Mouse (Mus musculus) stomach, embryonic 14.5 days (tissue): ENCODE data around the gene Fam131b. TPM values are rescaled to one million over a fixed set of nuclear protein-coding genes. Genes with fewer than 3 reads are reported as not detected.

Experiments used
- ATAC-seq: fragments of 200-750 bp; cut with Nextera tagmentation; 2 replicates; pipeline ENCODE4 v1.8.0; 2017; ENCODE audit warnings: low read depth, moderate TSS enrichment; ENCODE audit not compliant: insufficient number of reproducible peaks, insufficient read depth, low FRiP score
- H3K27ac ChIP-seq: fragments of 300-500 bp; sonication (generic); 2 replicates; pipeline ENCODE4 v1.5.1; 2014; ENCODE audit warnings: mild to moderate bottlenecking, low read length, moderate library complexity, mixed read lengths
- H3K27me3 ChIP-seq: fragments of 300-500 bp; sonication (generic); 2 replicates; pipeline ENCODE4 v1.6.1; 2014; ENCODE audit warnings: low read length, control low read depth, mixed read lengths; ENCODE audit not compliant: control insufficient read depth, insufficient read depth
- H3K36me3 ChIP-seq: fragments of 300-500 bp; sonication (generic); 2 replicates; pipeline ENCODE4 v1.6.1; 2014; ENCODE audit warnings: mild to moderate bottlenecking, control low read depth, low read length, moderate library complexity, mixed read lengths; ENCODE audit not compliant: control insufficient read depth, insufficient read depth
- H3K4me1 ChIP-seq: fragments of 300-500 bp; sonication (generic); 2 replicates; pipeline ENCODE4 v1.6.1; 2014; ENCODE audit warnings: low read length, control low read depth, mixed read lengths; ENCODE audit not compliant: control insufficient read depth, insufficient read depth
- H3K4me2 ChIP-seq: fragments of 300-500 bp; sonication (generic); replicated peaks from 2 replicates; pipeline ENCODE4 v1.6.1; 2014; ENCODE audit warnings: low read depth, low read length, control low read depth
- H3K4me3 ChIP-seq: fragments of 300-500 bp; sonication (generic); 2 replicates; pipeline ENCODE4 v1.5.1; 2014; ENCODE audit warnings: low read depth, low read length, control low read depth
- H3K9ac ChIP-seq: fragments of 300-500 bp; sonication (generic); replicated peaks from 2 replicates; pipeline ENCODE4 v1.6.1; 2014; ENCODE audit warnings: low read depth, mild to moderate bottlenecking, control low read depth, low read length, moderate library complexity, mixed read lengths
- H3K9me3 ChIP-seq: fragments of 300-500 bp; sonication (generic); 2 replicates; pipeline ENCODE4 v1.6.1; 2016; ENCODE audit warnings: low read depth, low read length, control low read depth; ENCODE audit not compliant: control insufficient read depth
- WGBS: fragments of 180-500 bp; shearing (Covaris S2); extraction: QIAGEN DNeasy Blood & Tissue Kit; methylation state at CpG from one replicate; pipeline ENCODE4 v1.1.7; 2014; 5-methylcytosine and 5-hydroxymethylcytosine counted together
- polyA plus RNA-seq: library from polyadenylated mRNA; unstranded; fragments of >200 nt; fragmentation: Nextera tagmentation; extraction: Ambion mirVana; gene quantifications from 2 replicates; pipeline ENCODE4 v1.2.1, GENCODE M21; 2014

Gene Fam131b
- polyA plus RNA-seq, 1 experiment from 2014 or later: 0.48 TPM

DNA sequence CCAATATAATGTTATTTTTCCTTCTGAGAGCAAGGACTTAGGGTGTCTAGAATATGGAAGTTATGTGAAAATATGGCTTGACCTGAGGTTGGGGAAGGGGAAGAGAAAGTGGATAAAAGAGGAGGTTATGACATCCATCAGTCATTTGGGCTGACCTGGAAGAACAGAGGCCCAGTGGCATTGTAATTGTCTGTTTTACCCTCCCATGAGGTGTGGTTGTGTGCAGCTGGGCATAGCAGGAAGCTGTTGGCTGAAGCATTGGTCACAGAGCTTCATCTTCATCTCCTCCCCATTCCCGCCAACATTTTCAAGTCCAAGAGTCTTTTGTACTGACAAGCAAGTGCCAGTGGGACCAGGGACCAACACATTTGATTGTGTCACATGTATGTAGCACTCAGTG lies 19.8 kb upstream of the Fam131b start:
- Histone ChIP-seq H3K4me1 (no peaks in the 10 kb centered on the region), H3K4me3 (no peak overlapping the region), H3K27me3 (no peaks in the 10 kb centered on the region), H3K27ac (no peak overlapping the region), H3K9ac (no peak overlapping the region), H3K36me3 (no peaks in the 10 kb centered on the region), H3K9me3 (no peaks in the 10 kb centered on the region), H3K4me2 (no peak overlapping the region)
- WGBS: 88% methylated on average over 1 of the region's 1 CpGs
- no peak for ATAC-seq

GRCm38 (mm10) chr6:42343361-42344120 lies 19.1 kb upstream of the Fam131b start:
- H3K9me3 ChIP-seq: no peaks in the 10 kb centered on the region
- no peaks in the 10 kb centered on the region for H3K27me3 ChIP-seq
- H3K4me2 ChIP-seq: no peak overlapping the region
- 80% methylated on average over 9 of the region's 9 CpGs for WGBS
- no peaks in the 10 kb centered on the region for H3K4me1 ChIP-seq
- no peak for ATAC-seq
- no peak overlapping the region for H3K27ac ChIP-seq
- no peaks in the 10 kb centered on the region for H3K36me3 ChIP-seq
- no peak overlapping the region for H3K4me3 ChIP-seq
- H3K9ac ChIP-seq: no peak overlapping the region

DNA sequence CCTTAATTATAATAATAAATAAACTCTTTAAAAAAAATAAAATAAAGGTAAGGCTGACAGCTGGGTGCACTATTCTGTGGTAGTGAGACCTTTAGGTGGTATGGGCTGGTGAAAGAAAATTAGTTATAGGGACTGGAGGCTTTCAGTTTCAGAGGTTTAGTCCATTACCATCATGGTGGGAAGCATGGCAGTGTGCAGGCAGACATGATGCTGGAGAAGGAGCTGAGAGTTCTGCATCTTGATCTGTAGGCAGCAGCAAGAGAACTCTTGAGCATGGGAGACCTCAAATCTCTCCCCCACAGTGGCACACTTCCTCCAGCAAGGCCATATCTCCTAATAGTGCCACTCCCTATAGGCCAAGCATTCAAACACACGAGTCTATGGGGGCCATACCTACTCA lies 17.7 kb upstream of the Fam131b start:
- 65% methylated on average over 1 of the region's 1 CpGs for WGBS
- no peak for ATAC-seq

GRCm38 (mm10) chr6:42339981-42340380 lies 15.5 kb upstream of the Fam131b start:
- WGBS: 73% methylated on average over 5 of the region's 5 CpGs
- Histone ChIP-seq H3K9ac (no peak overlapping the region), H3K27ac (no peak overlapping the region), H3K4me2 (no peak overlapping the region), H3K9me3 (no peaks in the 10 kb centered on the region), H3K4me1 (no peaks in the 10 kb centered on the region), H3K27me3 (no peaks in the 10 kb centered on the region), H3K36me3 (no peaks in the 10 kb centered on the region), H3K4me3 (no peak overlapping the region)
- no peak for ATAC-seq

More for the DNA sequence above, 17.7 kb upstream of the Fam131b start:
- no peak overlapping the region for H3K4me3 ChIP-seq
- no peaks in the 10 kb centered on the region for H3K36me3 ChIP-seq
- H3K27ac ChIP-seq: no peak overlapping the region
- H3K9ac ChIP-seq: no peak overlapping the region
- H3K4me1 ChIP-seq: no peaks in the 10 kb centered on the region
- no peaks in the 10 kb centered on the region for H3K27me3 ChIP-seq
- no peak overlapping the region for H3K4me2 ChIP-seq
- no peaks in the 10 kb centered on the region for H3K9me3 ChIP-seq

DNA sequence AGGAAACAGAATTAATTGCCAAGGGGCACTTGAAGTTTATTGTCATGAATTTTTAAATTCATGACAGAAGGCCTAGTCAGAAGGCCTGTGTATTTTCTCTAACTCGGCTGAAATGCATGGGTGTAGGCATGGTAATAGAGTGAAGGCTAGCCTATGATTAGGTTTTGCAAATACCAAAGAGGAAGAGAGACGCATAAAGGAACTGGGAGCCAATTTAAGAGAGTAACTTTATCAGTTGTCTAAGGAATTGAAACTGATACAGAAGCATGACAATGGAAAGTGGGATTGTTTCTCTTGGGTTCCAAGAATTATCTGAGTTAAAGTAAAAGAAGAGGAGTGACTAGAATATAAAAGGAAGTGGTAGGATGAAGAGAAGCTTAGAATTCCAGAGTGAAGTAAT lies 14.7 kb upstream of the Fam131b start:
- Histone ChIP-seq H3K4me3 (no peak overlapping the region), H3K36me3 (no peaks in the 10 kb centered on the region), H3K9me3 (no peaks in the 10 kb centered on the region), H3K27ac (no peak overlapping the region), H3K4me2 (no peak overlapping the region), H3K27me3 (no peaks in the 10 kb centered on the region), H3K9ac (no peak overlapping the region), H3K4me1 (no peaks in the 10 kb centered on the region)
- WGBS: 80% methylated on average over 2 of the region's 2 CpGs
- no peak for ATAC-seq

GRCm38 (mm10) chr6:42330946-42331345 lies 6.5 kb upstream of the Fam131b start:
- Histone ChIP-seq H3K27me3 (no peaks in the 10 kb centered on the region), H3K36me3 (no peaks in the 10 kb centered on the region), H3K4me3 (no peak overlapping the region), H3K27ac (no peak overlapping the region), H3K4me2 (no peak overlapping the region), H3K9ac (no peak overlapping the region), H3K9me3 (no peaks in the 10 kb centered on the region), H3K4me1 (no peaks in the 10 kb centered on the region)
- ATAC-seq: no peak
- 88% methylated on average over 3 of the region's 3 CpGs for WGBS

GRCm38 (mm10) chr6:42330216-42330615 lies 5.8 kb upstream of the Fam131b start:
- no peak for ATAC-seq
- Histone ChIP-seq H3K4me1 (no peaks in the 10 kb centered on the region), H3K27me3 (no peaks in the 10 kb centered on the region), H3K27ac (no peak overlapping the region), H3K9me3 (no peaks in the 10 kb centered on the region), H3K9ac (no peak overlapping the region), H3K4me2 (no peak overlapping the region), H3K36me3 (no peaks in the 10 kb centered on the region), H3K4me3 (no peak overlapping the region)
- WGBS: 81% methylated on average over 3 of the region's 3 CpGs

GRCm38 (mm10) chr6:42328757-42329156 lies 4.3 kb upstream of the Fam131b start:
- Histone ChIP-seq H3K4me1 (peaks cover 4% of the 10 kb centered on the region; the same call in 1 of the 2 replicates), H3K27ac (no peak overlapping the region), H3K4me2 (no peak overlapping the region), H3K27me3 (no peaks in the 10 kb centered on the region), H3K4me3 (no peak overlapping the region), H3K9me3 (no peaks in the 10 kb centered on the region), H3K9ac (no peak overlapping the region), H3K36me3 (no peaks in the 10 kb centered on the region)
- 68% methylated on average over 3 of the region's 3 CpGs for WGBS
- no peak for ATAC-seq

DNA sequence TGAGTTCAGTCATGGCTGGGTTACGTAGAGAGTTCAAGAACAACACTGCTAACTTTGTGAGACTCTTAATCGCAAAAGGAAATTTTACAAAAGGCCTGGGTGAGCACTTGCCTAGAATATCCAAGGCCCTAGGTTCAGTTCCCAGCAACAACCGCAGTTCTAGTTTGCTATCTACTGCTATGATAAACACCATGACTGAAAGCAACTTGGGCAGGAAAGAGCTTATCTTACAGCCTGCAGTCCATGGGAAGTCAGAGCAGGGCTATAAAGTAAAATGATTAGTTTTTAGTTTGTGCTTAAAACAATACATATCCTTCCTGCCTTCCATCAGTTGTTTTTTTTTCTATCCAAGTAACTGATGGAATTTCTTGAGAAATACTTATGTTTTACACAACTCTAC lies 2.1 kb upstream of the Fam131b start:
- Histone ChIP-seq H3K9ac (no peak overlapping the region), H3K27ac (no peak overlapping the region), H3K36me3 (no peaks in the 10 kb centered on the region), H3K27me3 (peaks cover 11% of the 10 kb centered on the region; the same call in 1 of the 2 replicates), H3K4me3 (no peak overlapping the region), H3K4me2 (no peak overlapping the region), H3K4me1 (peaks cover 8% of the 10 kb centered on the region; the same call in 1 of the 2 replicates), H3K9me3 (no peaks in the 10 kb centered on the region)
- WGBS: 87% methylated on average over 3 of the region's 3 CpGs
- ATAC-seq: no peak
